Mouse (Mus musculus) heart, postnatal 0 days (tissue): ENCODE measurements around the gene Fam107a. TPM values are rescaled to one million over a fixed set of nuclear protein-coding genes. Genes with fewer than 3 reads are reported as not detected.

Source experiments
- ATAC-seq: fragments of 200-750 bp; cut with Nextera tagmentation; 2 replicates; pipeline ENCODE4 v1.8.0; 2017; ENCODE audit warnings: low read depth, moderate number of reproducible peaks, moderate library complexity; ENCODE audit not compliant: insufficient read depth
- DNase-seq: peaks from one replicate; pipeline ENCODE4 v3.0.0-alpha.2; 2016; ENCODE audit warnings: low spot score
- H3K27ac ChIP-seq: fragments of 300-500 bp; sonication (generic); 2 replicates; pipeline ENCODE4 v1.5.1; 2014; ENCODE audit warnings: low read depth, mild to moderate bottlenecking
- H3K27me3 ChIP-seq: fragments of 300-500 bp; sonication (generic); 2 replicates; pipeline ENCODE4 v1.6.1; 2014; ENCODE audit warnings: low read length, mixed read lengths; ENCODE audit not compliant: control insufficient read depth, insufficient read depth
- H3K36me3 ChIP-seq: fragments of 300-500 bp; sonication (generic); replicated peaks from 2 replicates; pipeline ENCODE4 v1.6.1; 2014; ENCODE audit warnings: low read length, mixed read lengths; ENCODE audit not compliant: control insufficient read depth, insufficient read depth
- H3K4me1 ChIP-seq: fragments of 300-500 bp; sonication (generic); 2 replicates; pipeline ENCODE4 v1.6.1; 2014; ENCODE audit warnings: antibody characterized with exemption; ENCODE audit not compliant: control insufficient read depth, insufficient read depth
- H3K4me2 ChIP-seq: fragments of 300-500 bp; sonication (generic); 2 replicates; pipeline ENCODE4 v1.6.1; 2014; ENCODE audit warnings: low read depth, mild to moderate bottlenecking, low read length, moderate library complexity
- H3K4me3 ChIP-seq: fragments of 300-500 bp; sonication (generic); 2 replicates; pipeline ENCODE4 v1.5.1; 2014; ENCODE audit warnings: low read depth, low read length
- H3K9ac ChIP-seq: fragments of 300-500 bp; sonication (generic); replicated peaks from 2 replicates; pipeline ENCODE4 v1.6.1; 2014; ENCODE audit warnings: low read depth, low read length, mixed read lengths
- H3K9me3 ChIP-seq: fragments of 300-500 bp; sonication (generic); replicated peaks from 2 replicates; pipeline ENCODE4 v1.6.1; 2016; ENCODE audit warnings: low read length; ENCODE audit not compliant: control insufficient read depth
- CTCF ChIP-seq: IDR thresholded peaks from 2 replicates; pipeline ENCODE4 v1.5.1; 2016; ENCODE audit warnings: antibody characterized with exemption, control low read depth, low read depth
- EP300 ChIP-seq: IDR thresholded peaks from 2 replicates; pipeline ENCODE4 v1.6.1; 2016; ENCODE audit warnings: antibody characterized with exemption, low read depth
- WGBS: fragments of 180-500 bp; shearing (Covaris S2); extraction: QIAGEN DNeasy Blood & Tissue Kit; methylation state at CpG from one replicate; pipeline ENCODE4 v1.1.7; 2014; 5-methylcytosine and 5-hydroxymethylcytosine counted together
- polyA plus RNA-seq: library from polyadenylated mRNA; unstranded; fragments of >200 nt; fragmentation: Nextera tagmentation; extraction: Ambion mirVana; gene quantifications from 2 replicates; pipeline ENCODE4 v1.2.1, GENCODE M21; 2015
- total RNA-seq: library from RNA; depleted of rRNA; stranded (reverse); fragments of >200 nt; gene quantifications from 2 replicates; pipeline ENCODE4 v1.2.3, GENCODE M21; 2014; ENCODE audit warnings: low replicate concordance

Gene Fam107a
- total and polyA plus RNA-seq, 2 experiments from 2014 or later: 0.26 to 3.2 TPM

DNA sequence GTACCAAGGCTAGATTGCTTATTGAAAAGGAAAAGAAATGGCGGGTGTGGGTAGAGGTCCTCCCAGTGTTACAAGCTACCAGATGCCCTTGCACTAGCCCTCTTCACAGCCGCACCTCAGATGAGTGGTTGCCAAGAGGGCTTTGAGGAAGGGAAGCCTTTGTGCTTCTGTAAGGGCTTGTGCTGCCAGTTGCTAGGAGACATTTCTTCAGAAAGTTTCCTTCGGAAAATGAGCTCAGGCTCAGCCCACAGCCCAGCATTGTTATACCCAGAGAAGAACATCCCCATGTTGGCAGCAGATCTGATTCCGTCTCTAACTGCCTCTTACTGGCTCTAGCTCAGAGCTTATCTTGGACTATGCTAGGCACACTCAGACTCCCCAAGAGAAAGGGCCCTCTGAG lies 11.7 kb upstream of the Fam107a start:
- DNase-seq (no peak), ATAC-seq (no peak)
- H3K4me3 ChIP-seq: no peak overlapping the region
- H3K4me1 ChIP-seq: peaks cover 23% of the 10 kb centered on the region
- no peaks in the 10 kb centered on the region for H3K36me3 ChIP-seq
- H3K9me3 ChIP-seq: no peaks in the 10 kb centered on the region
- no peak overlapping the region for H3K9ac ChIP-seq
- TF ChIP-seq CTCF: no peak
- no peak overlapping the region for H3K27ac ChIP-seq
- H3K4me2 ChIP-seq: no peak overlapping the region
- no peaks in the 10 kb centered on the region for H3K27me3 ChIP-seq
- 57% methylated on average over 4 of the region's 4 CpGs for WGBS

DNA sequence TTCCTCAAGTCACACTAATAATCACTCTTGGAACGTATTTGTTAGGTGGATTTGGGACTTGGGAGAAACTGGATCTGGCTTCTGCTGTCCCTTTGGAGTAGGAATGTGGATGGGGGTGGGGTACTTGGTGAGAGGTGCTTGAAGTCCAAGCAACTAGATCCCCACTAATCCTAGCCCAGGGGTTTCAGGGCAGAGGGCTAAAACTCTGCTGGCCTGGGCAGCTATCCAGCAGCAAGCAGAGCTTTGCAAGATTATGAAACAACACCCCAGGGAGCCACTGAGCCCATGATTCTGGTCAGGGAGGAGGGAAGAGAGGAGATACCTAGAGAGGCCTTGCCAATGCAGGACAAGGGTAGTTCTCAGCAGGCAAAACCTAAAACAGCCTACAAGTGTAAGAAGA lies 9.5 kb upstream of the Fam107a start:
- H3K27ac ChIP-seq: peak overlapping the region; percentile 22
- ATAC-seq (no peak), DNase-seq (no peak)
- 43% methylated on average over 1 of the region's 1 CpGs for WGBS
- H3K9me3 ChIP-seq: no peaks in the 10 kb centered on the region
- 0 out of 2 replicates have a peak, but pooled peaks cover 4% of the 10 kb centered on the region for H3K27me3 ChIP-seq
- TF ChIP-seq CTCF (no peak), EP300 (no peak)
- H3K4me3 ChIP-seq: no peak overlapping the region
- peaks cover 23% of the 10 kb centered on the region for H3K4me1 ChIP-seq
- H3K4me2 ChIP-seq: no peak overlapping the region
- no peaks in the 10 kb centered on the region for H3K36me3 ChIP-seq
- no peak overlapping the region for H3K9ac ChIP-seq

DNA sequence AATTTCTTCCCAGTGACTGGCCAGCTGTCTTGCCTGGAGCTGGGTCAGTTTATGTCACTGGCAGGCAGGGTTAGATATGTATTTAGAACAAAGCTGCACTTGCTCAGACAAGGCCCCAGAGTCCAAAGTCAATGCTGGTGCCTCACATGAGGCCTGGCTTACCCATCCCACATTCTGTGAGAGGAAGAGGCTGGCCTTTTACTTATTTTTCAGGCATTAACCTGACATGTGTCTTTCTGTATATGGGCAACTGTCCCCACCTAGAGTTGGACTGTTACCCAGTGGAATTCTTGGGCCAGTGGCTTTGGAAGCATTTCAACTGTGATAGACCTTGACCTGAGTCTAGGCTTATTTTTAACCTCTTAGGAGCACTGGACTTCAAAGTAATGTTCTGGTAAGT lies 9.1 kb upstream of the Fam107a start:
- H3K4me1 ChIP-seq: peaks cover 23% of the 10 kb centered on the region
- peak overlapping the region; percentile 22 for H3K27ac ChIP-seq
- H3K4me2 ChIP-seq: no peak overlapping the region
- H3K36me3 ChIP-seq: no peaks in the 10 kb centered on the region
- ATAC-seq (no peak), DNase-seq (no peak)
- no peak for TF ChIP-seq CTCF
- no peak for TF ChIP-seq EP300
- H3K9ac ChIP-seq: no peak overlapping the region
- no peaks in the 10 kb centered on the region for H3K9me3 ChIP-seq
- no peak overlapping the region for H3K4me3 ChIP-seq
- H3K27me3 ChIP-seq: 0 out of 2 replicates have a peak, but pooled peaks cover 4% of the 10 kb centered on the region

DNA sequence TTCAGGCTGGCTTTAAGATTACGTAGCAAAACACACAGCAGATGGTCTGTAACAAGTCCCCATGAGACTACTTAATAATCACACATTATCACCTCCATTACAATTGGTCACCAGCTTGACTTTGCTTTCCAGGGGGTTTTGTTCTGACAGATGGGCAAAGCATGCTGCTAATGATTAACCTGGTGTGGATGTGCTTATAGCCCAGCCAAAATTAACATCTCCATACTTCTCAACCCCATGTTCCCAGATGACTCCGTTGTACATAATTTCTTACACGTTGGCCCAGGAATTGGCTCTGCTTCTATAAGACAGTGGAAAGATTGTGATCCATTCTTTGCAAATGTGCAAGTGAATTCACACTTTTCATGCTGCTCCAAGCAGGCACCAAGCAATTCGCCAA lies 7.9 kb upstream of the Fam107a start:
- Histone ChIP-seq H3K27me3 (0 out of 2 replicates have a peak, but pooled peaks cover 4% of the 10 kb centered on the region), H3K36me3 (no peaks in the 10 kb centered on the region), H3K4me1 (peaks cover 15% of the 10 kb centered on the region), H3K4me2 (no peak overlapping the region), H3K9ac (no peak overlapping the region), H3K9me3 (no peaks in the 10 kb centered on the region), H3K27ac (no peak overlapping the region), H3K4me3 (no peak overlapping the region)
- DNase-seq (no peak), ATAC-seq (no peak)
- WGBS: 73% methylated on average over 4 of the region's 4 CpGs
- no peak for TF ChIP-seq CTCF
- no peak for TF ChIP-seq EP300

DNA sequence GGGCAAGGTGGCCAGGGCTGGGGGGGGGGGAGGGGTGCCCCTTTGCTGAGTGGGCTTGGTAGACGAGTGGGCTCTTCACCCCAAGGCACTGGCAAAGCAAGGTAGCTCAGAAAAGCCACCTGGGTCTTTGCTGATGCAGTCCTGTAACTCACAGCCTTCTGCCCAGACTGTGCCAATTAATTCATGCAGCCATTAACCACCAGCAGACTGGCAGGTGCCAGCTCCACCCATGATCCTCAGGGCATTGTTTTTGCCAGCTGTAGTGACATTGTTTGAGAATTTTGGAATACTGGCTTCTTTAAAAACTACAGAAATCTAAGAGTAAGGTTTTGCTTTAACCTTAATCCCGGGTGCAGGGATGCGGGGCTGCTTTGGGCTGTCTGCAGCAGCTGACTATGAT lies 2.7 kb upstream of the Fam107a start:
- H3K36me3 ChIP-seq: no peaks in the 10 kb centered on the region
- H3K27ac ChIP-seq: no peak overlapping the region
- DNase-seq (no peak), ATAC-seq (no peak)
- no peaks in the 10 kb centered on the region for H3K9me3 ChIP-seq
- peaks cover 37% of the 10 kb centered on the region for H3K27me3 ChIP-seq
- TF ChIP-seq CTCF: no peak
- TF ChIP-seq EP300: no peak
- peaks cover 7% of the 10 kb centered on the region for H3K4me1 ChIP-seq
- no peak overlapping the region for H3K4me2 ChIP-seq
- no peak overlapping the region for H3K4me3 ChIP-seq
- 79% methylated on average over 3 of the region's 3 CpGs for WGBS
- H3K9ac ChIP-seq: no peak overlapping the region

DNA sequence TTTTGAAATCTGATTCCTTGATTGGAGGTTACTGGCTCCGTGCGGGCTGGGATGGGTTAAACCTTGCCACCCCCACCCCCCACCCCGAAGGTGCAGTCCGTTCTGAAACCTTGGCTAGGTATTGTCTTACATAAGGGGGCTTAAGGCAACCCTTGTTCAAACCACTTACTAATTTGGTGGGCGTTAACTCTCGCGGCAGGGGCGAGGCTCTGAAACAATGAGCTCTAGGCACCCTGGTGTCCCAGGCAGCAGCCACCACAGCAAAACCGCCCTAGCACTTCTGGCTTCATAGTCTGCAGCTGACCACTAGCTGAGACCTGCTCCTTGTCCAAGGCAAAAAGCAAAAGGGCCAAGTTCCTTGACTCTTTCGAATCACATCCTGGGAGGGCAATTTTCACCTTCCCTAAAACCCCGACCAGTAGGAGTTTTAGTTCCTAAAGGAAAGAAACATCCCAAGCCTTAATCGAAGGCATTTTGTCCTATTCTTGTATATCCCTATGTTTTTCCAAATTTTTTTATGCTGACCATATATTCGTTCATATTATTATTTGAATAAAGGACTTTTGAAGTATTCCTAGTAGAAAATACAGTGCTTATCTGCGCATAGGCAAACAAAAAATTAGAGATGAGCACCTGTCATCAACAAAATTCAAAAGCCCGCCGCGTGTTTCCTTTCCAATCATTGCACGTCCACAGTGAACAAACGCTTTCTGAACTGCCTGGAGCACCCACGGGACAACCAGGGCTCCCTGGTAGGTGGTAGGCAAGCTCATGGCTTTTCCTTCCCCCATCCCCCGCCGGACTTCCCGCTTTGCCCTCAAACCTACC lies 1.2 kb downstream of the Fam107a start:
- H3K4me3 ChIP-seq: peak overlapping the region; percentile 37
- H3K4me1 ChIP-seq: peaks cover 7% of the 10 kb centered on the region
- H3K9me3 ChIP-seq: no peaks in the 10 kb centered on the region
- TF ChIP-seq CTCF (no peak), EP300 (no peak)
- no peaks in the 10 kb centered on the region for H3K36me3 ChIP-seq
- 4% methylated on average over 23 of the region's 23 CpGs for WGBS
- ATAC-seq (no peak), DNase-seq (no peak)
- peak overlapping the region; percentile 56 for H3K4me2 ChIP-seq
- no peak overlapping the region for H3K27ac ChIP-seq
- H3K27me3 ChIP-seq: peaks cover 40% of the 10 kb centered on the region
- H3K9ac ChIP-seq: no peak overlapping the region
